Mouse (Mus musculus) heart, adult 11 months (tissue): ENCODE data around the gene Kcnk6.
A peak's percentile ranks its signal among the peaks of the same experiment; 100 is the strongest.
"Not testable (repeated sequence)": the region's sequence is repeated elsewhere in the genome, so short reads cannot be mapped to it uniquely, and the experiment has no call there.

Experiments used
- DNase-seq: peaks from one replicate; pipeline ENCODE4 v3.0.0; 2022

Gene Kcnk6

DNA sequence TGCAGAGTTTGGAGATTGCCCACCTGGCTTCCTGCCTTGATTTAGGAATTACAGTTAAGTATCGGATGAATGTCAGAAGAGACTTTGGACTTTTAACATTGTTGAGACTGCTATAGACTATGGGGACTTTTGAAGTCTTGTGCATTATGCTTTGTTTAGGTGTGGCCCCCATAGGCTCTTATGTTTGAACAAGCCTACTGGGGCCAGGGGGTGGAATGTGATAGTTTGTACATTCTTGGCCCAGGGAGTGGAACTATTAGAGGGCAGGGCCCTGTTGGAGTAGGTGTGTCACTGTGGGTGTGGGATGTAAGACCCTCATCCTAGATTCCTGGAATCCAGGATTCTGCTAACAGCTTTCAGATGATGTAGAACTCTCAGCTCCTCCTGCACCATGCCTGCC is 38.1 kb downstream of the Kcnk6 start:
- not testable (repeated sequence) for DNase-seq

DNA sequence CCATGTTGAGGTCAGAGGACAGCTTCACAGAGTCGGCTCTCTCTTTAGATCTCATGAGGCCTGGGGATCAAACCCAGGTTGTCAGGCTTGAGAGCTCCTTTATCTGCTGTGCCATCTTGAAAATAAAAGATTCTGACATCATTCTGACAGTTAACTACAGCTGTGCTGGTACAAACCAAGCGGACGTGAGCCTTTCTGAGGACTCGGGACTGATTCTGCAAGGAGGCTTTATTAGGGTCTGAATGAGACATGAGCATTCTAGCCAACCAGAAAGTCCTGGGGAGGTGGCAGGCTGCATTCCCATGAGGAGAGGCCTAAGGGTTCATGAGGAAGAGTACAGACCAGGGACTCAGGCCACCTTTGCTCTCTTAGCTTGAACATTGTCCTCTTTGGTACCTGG is 51.0 kb downstream of the Kcnk6 start:
- DNase-seq = peak; percentile 89

DNA sequence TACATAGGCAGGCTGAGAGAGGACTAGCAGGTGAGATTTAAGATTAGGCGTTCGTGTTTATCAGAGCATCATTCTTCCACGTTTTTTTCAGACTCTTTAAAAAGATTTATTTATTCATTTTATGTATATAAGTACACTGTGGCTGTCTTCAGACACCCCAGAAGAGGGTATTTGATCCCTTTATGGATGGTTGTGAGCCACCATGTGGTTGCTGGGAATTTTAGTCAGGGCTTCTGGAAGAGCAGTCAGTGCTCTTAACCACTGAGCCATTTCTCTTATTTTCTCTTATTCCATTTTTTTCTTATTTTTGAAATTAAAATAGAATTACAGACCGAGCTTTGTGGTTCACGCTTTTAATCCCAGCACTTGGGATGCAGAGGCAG is 51.5 kb downstream of the Kcnk6 start:
- DNase-seq = peak; percentile 87

DNA sequence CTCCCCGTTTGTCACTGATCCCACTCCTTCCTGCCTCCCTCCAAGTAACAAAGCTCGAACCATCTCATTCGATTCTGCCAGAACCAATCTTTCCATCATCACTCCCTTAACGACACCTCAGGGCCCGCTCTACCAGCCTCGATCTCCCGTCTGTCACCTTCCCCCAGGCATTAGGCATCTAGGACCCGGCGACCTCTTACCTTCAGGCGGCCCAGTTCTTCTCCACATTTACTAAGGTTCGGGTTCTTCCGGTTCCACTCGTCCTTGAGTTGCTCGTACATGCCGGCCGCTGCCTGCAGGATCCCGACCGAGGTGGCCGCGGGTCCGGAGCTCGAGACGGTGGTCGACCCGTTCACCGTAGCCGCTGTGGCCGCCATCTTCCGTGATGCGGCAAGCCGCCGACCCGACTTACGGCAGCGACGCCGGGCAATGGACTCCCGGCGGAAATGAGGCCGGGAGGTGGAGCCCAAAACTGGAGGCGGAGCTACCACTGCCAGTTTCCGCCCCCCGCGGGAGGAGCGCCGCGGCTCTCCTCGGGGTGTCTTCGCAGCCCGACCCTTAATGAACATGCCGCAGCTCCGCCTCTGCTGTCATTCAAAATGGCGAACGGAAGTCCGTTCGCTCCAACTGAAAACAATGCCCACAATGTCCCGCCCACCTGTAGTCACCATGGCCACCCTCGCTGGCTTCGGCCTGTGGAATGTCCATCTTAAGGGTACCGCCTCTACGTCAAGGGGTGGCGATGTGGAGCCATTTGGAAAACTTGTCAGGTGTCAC is 52.0 kb downstream of the Kcnk6 start, which contains the start of gene Psmd8:
Gene Psmd8, minus strand, starts transcription at position 625 of the 777 bp plus-strand sequence.
- peak; percentile 100 for DNase-seq

GRCm38 (mm10) chr7:29179323-29179722 is 53.0 kb downstream of the Kcnk6 start:
- DNase-seq = peak; percentile 92

DNA sequence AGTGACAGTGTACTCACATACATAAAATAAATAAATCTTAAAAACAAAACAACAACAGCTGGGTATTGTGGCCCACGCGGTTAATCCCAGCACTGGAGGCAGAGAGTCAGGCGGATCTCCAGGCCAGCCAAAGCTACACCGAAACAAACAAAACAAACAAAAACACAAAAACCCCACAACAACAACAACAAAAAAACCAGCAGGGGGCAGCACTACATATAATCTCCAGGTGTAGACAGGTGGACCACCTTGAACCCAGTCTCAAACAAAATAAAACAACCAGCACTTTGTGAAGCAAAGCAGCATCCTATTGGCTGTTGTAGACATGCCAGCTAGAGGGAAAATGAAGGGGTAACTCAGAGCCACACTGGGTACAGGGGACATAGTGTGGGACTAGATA is 54.2 kb downstream of the Kcnk6 start:
- no peak for DNase-seq

DNA sequence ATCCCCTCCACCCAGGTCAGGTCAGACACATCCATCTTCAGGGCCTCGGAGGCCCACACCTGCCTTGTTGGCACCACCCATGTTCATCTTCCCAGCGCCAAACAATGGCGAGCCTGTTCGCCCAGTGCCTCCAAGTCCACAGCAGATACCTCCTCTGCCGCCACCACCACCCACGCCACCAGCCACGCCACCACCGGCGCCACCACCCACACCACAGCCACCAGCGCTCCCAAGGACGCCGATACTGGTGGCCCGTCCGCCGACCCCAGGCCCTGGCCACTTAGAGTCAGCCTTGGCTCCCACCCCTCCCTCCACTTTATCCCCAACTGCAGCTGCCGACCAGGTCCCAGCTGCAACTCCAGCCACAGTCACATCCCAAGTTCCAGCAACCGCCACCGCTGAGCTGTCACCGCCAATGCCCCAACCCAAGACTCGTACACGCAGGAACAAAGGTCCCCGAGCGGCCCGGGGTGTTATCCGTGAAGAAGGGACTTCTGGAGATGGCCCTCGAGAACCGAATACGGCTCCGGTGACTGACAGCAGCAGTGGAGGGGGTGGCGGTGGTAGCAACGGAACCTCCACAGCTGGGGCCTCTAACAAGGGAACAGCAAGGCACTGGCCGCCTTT is 59.8 kb downstream of the Kcnk6 start:
- DNase-seq = no peak
